Mouse (Mus musculus) hindbrain, postnatal 0 days (tissue): ENCODE measurements around the gene Dcun1d3. TPM values are rescaled to one million over a fixed set of nuclear protein-coding genes. Genes with fewer than 3 reads are reported as not detected.

Experiments used
- ATAC-seq: fragments of 200-750 bp; cut with Nextera tagmentation; 2 replicates; pipeline ENCODE4 v1.8.0; 2017; ENCODE audit warnings: mild to moderate bottlenecking, moderate TSS enrichment, moderate library complexity
- DNase-seq: peaks from one replicate; pipeline ENCODE4 v3.0.0-alpha.2; 2015; ENCODE audit warnings: low spot score
- H3K27ac ChIP-seq: fragments of 300-500 bp; sonication (generic); 2 replicates; pipeline ENCODE4 v1.5.1; 2014; ENCODE audit warnings: mild to moderate bottlenecking
- H3K27me3 ChIP-seq: fragments of 300-500 bp; sonication (generic); 2 replicates; pipeline ENCODE4 v1.6.1; 2014; ENCODE audit warnings: low read length, mixed read lengths; ENCODE audit not compliant: insufficient read depth
- H3K36me3 ChIP-seq: fragments of 300-500 bp; sonication (generic); 2 replicates; pipeline ENCODE4 v1.6.1; 2014; ENCODE audit warnings: low read length, mixed read lengths; ENCODE audit not compliant: insufficient read depth
- H3K4me1 ChIP-seq: fragments of 300-500 bp; sonication (generic); 2 replicates; pipeline ENCODE4 v1.6.1; 2014; ENCODE audit warnings: antibody characterized with exemption, low read length, mixed read lengths; ENCODE audit not compliant: insufficient read depth
- H3K4me2 ChIP-seq: fragments of 300-500 bp; sonication (generic); 2 replicates; pipeline ENCODE4 v1.6.1; 2014; ENCODE audit warnings: low read depth, mild to moderate bottlenecking, low read length, moderate library complexity, mixed read lengths
- H3K4me3 ChIP-seq: fragments of 300-500 bp; sonication (generic); 2 replicates; pipeline ENCODE4 v1.5.1; 2014; ENCODE audit warnings: low read length
- H3K9ac ChIP-seq: fragments of 300-500 bp; sonication (generic); replicated peaks from 2 replicates; pipeline ENCODE4 v1.6.1; 2014; ENCODE audit warnings: mild to moderate bottlenecking, low read length, moderate library complexity, mixed read lengths
- H3K9me3 ChIP-seq: fragments of 300-500 bp; sonication (generic); 2 replicates; pipeline ENCODE4 v1.6.1; 2016; ENCODE audit warnings: low read length, mixed read lengths
- CTCF ChIP-seq: IDR thresholded peaks from 2 replicates; pipeline ENCODE4 v1.5.1; 2016; ENCODE audit warnings: antibody characterized with exemption, control low read depth, low read depth
- WGBS: fragments of 180-500 bp; shearing (Covaris S2); extraction: QIAGEN DNeasy Blood & Tissue Kit; methylation state at CpG from one replicate; pipeline ENCODE4 v1.1.7; 2014; 5-methylcytosine and 5-hydroxymethylcytosine counted together
- polyA plus RNA-seq: library from polyadenylated mRNA; unstranded; fragments of >200 nt; fragmentation: Nextera tagmentation; extraction: Ambion mirVana; gene quantifications from 2 replicates; pipeline ENCODE4 v1.2.1, GENCODE M21; 2015
- total RNA-seq: library from RNA; depleted of rRNA; stranded (reverse); fragments of >200 nt; gene quantifications from 2 replicates; pipeline ENCODE4 v1.2.3, GENCODE M21; 2014; rRNA removed

Dcun1d3 gene
- total RNA-seq (11.5 and 14.7 TPM in 2 replicates), polyA plus RNA-seq (8.5 and 9.2 TPM in 2 replicates)

- Histone ChIP-seq H3K9me3 (no peaks in the 10 kb centered on the region), H3K4me3 (peak within 1 kb of the TSS; percentile 73), H3K36me3 (no peaks in the 10 kb centered on the region), H3K27ac (peak within 1 kb of the TSS; percentile 99), H3K9ac (peak within 1 kb of the TSS; percentile 86), H3K4me2 (peak within 1 kb of the TSS; percentile 87), H3K27me3 (no peaks in the 10 kb centered on the region), H3K4me1 (peaks cover 13% of the 10 kb centered on the region)
- DNase-seq (peak; percentile 99), ATAC-seq (peak; percentile 99)
- no peak for TF ChIP-seq CTCF
- WGBS = under 1% methylated on average over 63 of the region's 63 CpGs
Observed at GRCm38 (mm10) chr7:119895639-119896512, at the start of gene Dcun1d3, which contains the start of gene Lyrm1. TSS of gene Dcun1d3 (minus strand) at chr7:119896298. TSS of gene Lyrm1 (plus strand) at chr7:119895861.

- no peaks in the 10 kb centered on the region for H3K9me3 ChIP-seq
- H3K4me2 ChIP-seq = no peak overlapping the region
- DNase-seq (no peak), ATAC-seq (no peak)
- H3K36me3 ChIP-seq = no peaks in the 10 kb centered on the region
- WGBS = 51% methylated on average over 2 of the region's 2 CpGs
- no peak overlapping the region for H3K9ac ChIP-seq
- H3K27me3 ChIP-seq = no peaks in the 10 kb centered on the region
- H3K4me1 ChIP-seq = no peaks in the 10 kb centered on the region
- TF ChIP-seq CTCF = no peak
- no peak overlapping the region for H3K27ac ChIP-seq
- H3K4me3 ChIP-seq = no peak overlapping the region
Observed at GRCm38 (mm10) chr7:119941569-119941968, 45.5 kb upstream of the Dcun1d3 start.

GRCm38 (mm10) chr7:119937036-119937435 lies 40.9 kb upstream of the Dcun1d3 start:
- H3K9ac ChIP-seq = no peak overlapping the region
- no peak overlapping the region for H3K4me3 ChIP-seq
- 67% methylated on average over 5 of the region's 5 CpGs for WGBS
- no peak for TF ChIP-seq CTCF
- no peaks in the 10 kb centered on the region for H3K9me3 ChIP-seq
- no peak for ATAC-seq
- no peak for DNase-seq
- no peaks in the 10 kb centered on the region for H3K36me3 ChIP-seq
- no peaks in the 10 kb centered on the region for H3K27me3 ChIP-seq
- no peaks in the 10 kb centered on the region for H3K4me1 ChIP-seq
- H3K4me2 ChIP-seq = no peak overlapping the region
- H3K27ac ChIP-seq = no peak overlapping the region

GRCm38 (mm10) chr7:119936321-119936720 lies 40.2 kb upstream of the Dcun1d3 start:
- H3K27ac ChIP-seq = no peak overlapping the region
- no peak for TF ChIP-seq CTCF

GRCm38 (mm10) chr7:119928783-119929440 lies 32.8 kb upstream of the Dcun1d3 start:
- H3K36me3 ChIP-seq = no peaks in the 10 kb centered on the region
- no peak overlapping the region for H3K27ac ChIP-seq
- no peak for TF ChIP-seq CTCF
- DNase-seq (no peak), ATAC-seq (no peak)
- H3K27me3 ChIP-seq = no peaks in the 10 kb centered on the region
- no peak overlapping the region for H3K4me3 ChIP-seq
- H3K4me2 ChIP-seq = no peak overlapping the region
- H3K4me1 ChIP-seq = no peaks in the 10 kb centered on the region
- no peak overlapping the region for H3K9ac ChIP-seq
- no peaks in the 10 kb centered on the region for H3K9me3 ChIP-seq
- 69% methylated on average over 2 of the region's 2 CpGs for WGBS

More at GRCm38 (mm10) chr7:119936321-119936720, 40.2 kb upstream of the Dcun1d3 start:
- Histone ChIP-seq H3K9ac (no peak overlapping the region), H3K4me3 (no peak overlapping the region), H3K4me1 (no peaks in the 10 kb centered on the region), H3K27me3 (no peaks in the 10 kb centered on the region), H3K9me3 (no peaks in the 10 kb centered on the region), H3K4me2 (no peak overlapping the region), H3K36me3 (no peaks in the 10 kb centered on the region)
- no peak for DNase-seq
- no peak for ATAC-seq

- H3K9ac ChIP-seq = no peak overlapping the region
- H3K4me1 ChIP-seq = no peaks in the 10 kb centered on the region
- H3K36me3 ChIP-seq = no peaks in the 10 kb centered on the region
- H3K4me3 ChIP-seq = no peak overlapping the region
- no peak for TF ChIP-seq CTCF
- 71% methylated on average over 4 of the region's 4 CpGs for WGBS
- H3K9me3 ChIP-seq = no peaks in the 10 kb centered on the region
- ATAC-seq = no peak
- no peak for DNase-seq
- no peak overlapping the region for H3K4me2 ChIP-seq
- H3K27ac ChIP-seq = no peak overlapping the region
- H3K27me3 ChIP-seq = no peaks in the 10 kb centered on the region
Observed at GRCm38 (mm10) chr7:119921054-119921453, 25.0 kb upstream of the Dcun1d3 start.
